Mouse (Mus musculus) left cerebral cortex, postnatal 4 days (tissue): ENCODE results near the gene Ly6g. TPM values are rescaled to one million over a fixed set of nuclear protein-coding genes. Genes with fewer than 3 reads are reported as not detected.
A peak's percentile ranks its signal among the peaks of the same experiment; 100 is the strongest.
"Not testable (repeated sequence)": the region's sequence is repeated elsewhere in the genome, so short reads cannot be mapped to it uniquely, and the experiment has no call there.

Source experiments
- DNase-seq: peaks from one replicate; pipeline ENCODE4 v3.0.0-alpha.2; 2022
- intact Hi-C: fragments of 180-260 bp; cut with DNase I; formaldehyde crosslinking; loops from one replicate; pipeline ENCODE4 v1.15.1; 2025
- total RNA-seq, 2 experiments: library from RNA; stranded (reverse); gene quantifications; 2 replicates each; pipeline ENCODE4 v1.2.3; 2021

The Ly6g gene
- total RNA-seq = not detected

- no peak for DNase-seq
- intact Hi-C loops = no loop called here
These were observed at the start of gene Ly6g for GRCm38 (mm10) chr15:75154940-75155339. TSS of gene Ly6g (plus strand) at chr15:75155240.

- intact Hi-C loops, DNase-seq: not testable (repeated sequence)
These were observed 44.6 kb upstream of the Ly6g start for GRCm38 (mm10) chr15:75110424-75110823.

- intact Hi-C loops, DNase-seq: not testable (repeated sequence)
These were observed 43.0 kb upstream of the Ly6g start, which contains the start of gene Ly6c2 for GRCm38 (mm10) chr15:75111861-75112630. TSS of gene Ly6c2 (minus strand) at chr15:75111970.

- no peak for DNase-seq
- intact Hi-C loops = no loop called here
These were observed 38.5 kb upstream of the Ly6g start for GRCm38 (mm10) chr15:75116525-75116924.

- intact Hi-C loops, DNase-seq: not testable (repeated sequence)
These were observed 37.6 kb upstream of the Ly6g start for GRCm38 (mm10) chr15:75117481-75117880.

- intact Hi-C loops = not testable (repeated sequence)
- peak; percentile 38 for DNase-seq
These were observed 36.3 kb upstream of the Ly6g start for GRCm38 (mm10) chr15:75118742-75119141.

- DNase-seq = no peak
These were observed 35.0 kb upstream of the Ly6g start for GRCm38 (mm10) chr15:75120066-75120465.

GRCm38 (mm10) chr15:75132346-75132745 is 22.7 kb upstream of the Ly6g start:
- DNase-seq, intact Hi-C loops: not testable (repeated sequence)

More at GRCm38 (mm10) chr15:75120066-75120465, 35.0 kb upstream of the Ly6g start:
- intact Hi-C loops = no loop called here

GRCm38 (mm10) chr15:75135090-75135783 is 19.8 kb upstream of the Ly6g start:
- intact Hi-C loops, DNase-seq: not testable (repeated sequence)

GRCm38 (mm10) chr15:75137739-75138138 is 17.3 kb upstream of the Ly6g start:
- intact Hi-C loops, DNase-seq: not testable (repeated sequence)

- peak; percentile 10 for DNase-seq
- intact Hi-C loops = not testable (repeated sequence)
These were observed 13.2 kb upstream of the Ly6g start for GRCm38 (mm10) chr15:75141812-75142360.

- no peak for DNase-seq
- intact Hi-C loops = no loop called here
These were observed 11.3 kb upstream of the Ly6g start for GRCm38 (mm10) chr15:75143735-75144134.

- no peak for DNase-seq
- intact Hi-C loops = no loop called here
These were observed 2.0 kb upstream of the Ly6g start for GRCm38 (mm10) chr15:75153087-75153486.

- no peak for DNase-seq
- intact Hi-C loops = no loop called here
These were observed 2.6 kb downstream of the Ly6g start for GRCm38 (mm10) chr15:75157646-75158045.

GRCm38 (mm10) chr15:75175506-75175905 is 20.5 kb downstream of the Ly6g start:
- DNase-seq = peak; percentile 41

GRCm38 (mm10) chr15:75186291-75186690 is 31.3 kb downstream of the Ly6g start:
- intact Hi-C loops = no loop called here
- DNase-seq = no peak

More at GRCm38 (mm10) chr15:75175506-75175905, 20.5 kb downstream of the Ly6g start:
- intact Hi-C loops = no loop called here

GRCm38 (mm10) chr15:75189116-75189515 is 34.1 kb downstream of the Ly6g start:
- DNase-seq = no peak
- intact Hi-C loops = no loop called here

GRCm38 (mm10) chr15:75190560-75190959 is 35.5 kb downstream of the Ly6g start:
- intact Hi-C loops, DNase-seq: not testable (repeated sequence)
